Mouse (Mus musculus) brain, embryonic 14.5 days (tissue): ENCODE results near the gene Nlgn2. TPM values are rescaled to one million over a fixed set of nuclear protein-coding genes. Genes with fewer than 3 reads are reported as not detected.
A peak's percentile ranks its signal among the peaks of the same experiment; 100 is the strongest.
"Not testable (repeated sequence)": the region's sequence is repeated elsewhere in the genome, so short reads cannot be mapped to it uniquely, and the experiment has no call there.

Experiments used
- DNase-seq: peaks from one replicate; pipeline ENCODE4 v3.0.0-alpha.2; 2011; ENCODE audit warnings: low read depth
- CTCF ChIP-seq: fragments of 200-500 bp; IDR thresholded peaks from 2 replicates; pipeline ENCODE4 v1.5.1; 2012; ENCODE audit warnings: inconsistent platforms, mild to moderate bottlenecking, moderate library complexity, borderline replicate concordance; ENCODE audit not compliant: insufficient read depth, insufficient read length; ENCODE audit errors: extremely low read depth
- POLR2A ChIP-seq: fragments of 200-500 bp; IDR thresholded peaks from 2 replicates; pipeline ENCODE4 v1.6.1; 2012; ENCODE audit warnings: mild to moderate bottlenecking, inconsistent platforms, borderline replicate concordance; ENCODE audit not compliant: poor library complexity, insufficient read depth, insufficient read length, severe bottlenecking; ENCODE audit errors: extremely low read depth
- polyA plus RNA-seq: library from polyadenylated mRNA; depleted of rRNA; stranded (reverse); fragments of >200 nt; gene quantifications from 2 replicates; pipeline ENCODE4 v1.2.3, GENCODE M21; 2012

The Nlgn2 gene
- polyA plus RNA-seq, 1 experiment, result 183 TPM

- DNase-seq, result no peak
- TF ChIP-seq POLR2A, result no peak
- no peak for TF ChIP-seq CTCF
Observed at GRCm38 (mm10) chr11:69877878-69878277, 40.3 kb upstream of the Nlgn2 start, which contains the start of gene Tmem95. Gene Tmem95, minus strand, starts transcription at chr11:69878018.

GRCm38 (mm10) chr11:69876867-69877266 is 39.3 kb upstream of the Nlgn2 start:
- DNase-seq, result peak; percentile 87
- no peak for TF ChIP-seq POLR2A
- TF ChIP-seq CTCF, result peak; percentile 86

GRCm38 (mm10) chr11:69876186-69876585 is 38.6 kb upstream of the Nlgn2 start:
- no peak for TF ChIP-seq POLR2A
- TF ChIP-seq CTCF, result no peak
- no peak for DNase-seq

GRCm38 (mm10) chr11:69872451-69872850 is 34.9 kb upstream of the Nlgn2 start:
- TF ChIP-seq POLR2A (no peak), CTCF (no peak)
- no peak for DNase-seq

GRCm38 (mm10) chr11:69871822-69872221 is 34.2 kb upstream of the Nlgn2 start:
- DNase-seq, result no peak
- no peak for TF ChIP-seq POLR2A
- no peak for TF ChIP-seq CTCF

- DNase-seq, result no peak
- no peak for TF ChIP-seq CTCF
- no peak for TF ChIP-seq POLR2A
Observed at GRCm38 (mm10) chr11:69870289-69871069, 32.9 kb upstream of the Nlgn2 start.

- TF ChIP-seq POLR2A (no peak), CTCF (no peak)
- no peak for DNase-seq
Observed at GRCm38 (mm10) chr11:69867335-69867734, 29.8 kb upstream of the Nlgn2 start.

GRCm38 (mm10) chr11:69865561-69865960 is 28.0 kb upstream of the Nlgn2 start:
- DNase-seq, result no peak
- TF ChIP-seq CTCF (no peak), POLR2A (no peak)

GRCm38 (mm10) chr11:69864138-69864860 is 26.7 kb upstream of the Nlgn2 start:
- no peak for DNase-seq
- TF ChIP-seq CTCF, result no peak
- TF ChIP-seq POLR2A, result no peak

GRCm38 (mm10) chr11:69863729-69864128 is 26.1 kb upstream of the Nlgn2 start:
- DNase-seq, result not testable (repeated sequence)

GRCm38 (mm10) chr11:69858113-69858998 is 20.8 kb upstream of the Nlgn2 start, which contains the start of gene Tnk1:
Gene Tnk1, minus strand, starts transcription at chr11:69858730.
- no peak for DNase-seq

More at GRCm38 (mm10) chr11:69858113-69858998, 20.8 kb upstream of the Nlgn2 start, which contains the start of gene Tnk1:
- no peak for TF ChIP-seq POLR2A
